Mouse (Mus musculus) liver, embryonic 16.5 days (tissue): Measurements from ENCODE around the gene Nr4a3. TPM values are rescaled to one million over a fixed set of nuclear protein-coding genes. Genes with fewer than 3 reads are reported as not detected.

Experiments used
- ATAC-seq: fragments of 200-750 bp; cut with Nextera tagmentation; 2 replicates; pipeline ENCODE4 v1.8.0; 2017; ENCODE audit warnings: low read depth, mild to moderate bottlenecking, moderate number of reproducible peaks, moderate library complexity
- H3K27ac ChIP-seq: fragments of 300-500 bp; sonication (generic); 2 replicates; pipeline ENCODE4 v1.5.1; 2014; ENCODE audit warnings: mild to moderate bottlenecking, low read length
- H3K27me3 ChIP-seq: fragments of 300-500 bp; sonication (generic); 2 replicates; pipeline ENCODE4 v1.6.1; 2014; ENCODE audit warnings: low read depth, low read length, mixed read lengths; ENCODE audit not compliant: control insufficient read depth, insufficient read depth
- H3K36me3 ChIP-seq: fragments of 300-500 bp; sonication (generic); 2 replicates; pipeline ENCODE4 v1.6.1; 2014; ENCODE audit warnings: mild to moderate bottlenecking; ENCODE audit not compliant: control insufficient read depth, insufficient read depth
- H3K4me1 ChIP-seq: fragments of 300-500 bp; sonication (generic); 2 replicates; pipeline ENCODE4 v1.6.1; 2014; ENCODE audit warnings: low read depth, low read length, mixed read lengths; ENCODE audit not compliant: control insufficient read depth
- H3K4me2 ChIP-seq: fragments of 300-500 bp; sonication (generic); 2 replicates; pipeline ENCODE4 v1.6.1; 2014; ENCODE audit warnings: low read depth, low read length, mixed read lengths
- H3K4me3 ChIP-seq: fragments of 300-500 bp; sonication (generic); 2 replicates; pipeline ENCODE4 v1.5.1; 2014; ENCODE audit warnings: low read depth, mild to moderate bottlenecking, low read length
- H3K9ac ChIP-seq: fragments of 300-500 bp; sonication (generic); 2 replicates; pipeline ENCODE4 v1.6.1; 2014; ENCODE audit warnings: low read depth, low read length
- H3K9me3 ChIP-seq: fragments of 300-500 bp; sonication (generic); replicated peaks from 2 replicates; pipeline ENCODE4 v1.6.1; 2016; ENCODE audit warnings: low read length; ENCODE audit not compliant: control insufficient read depth
- WGBS: fragments of 180-500 bp; shearing (Covaris S2); extraction: QIAGEN DNeasy Blood & Tissue Kit; methylation state at CpG from one replicate; pipeline ENCODE4 v1.1.7; 2014; ENCODE audit not compliant: insufficient replicate concordance; 5-methylcytosine and 5-hydroxymethylcytosine counted together
- polyA plus RNA-seq: library from polyadenylated mRNA; unstranded; fragments of >200 nt; fragmentation: Nextera tagmentation; extraction: Ambion mirVana; gene quantifications from 2 replicates; pipeline ENCODE4 v1.2.1, GENCODE M21; 2015

The Nr4a3 gene
- polyA plus RNA-seq, 1 experiment from 2014 or later = not detected

DNA sequence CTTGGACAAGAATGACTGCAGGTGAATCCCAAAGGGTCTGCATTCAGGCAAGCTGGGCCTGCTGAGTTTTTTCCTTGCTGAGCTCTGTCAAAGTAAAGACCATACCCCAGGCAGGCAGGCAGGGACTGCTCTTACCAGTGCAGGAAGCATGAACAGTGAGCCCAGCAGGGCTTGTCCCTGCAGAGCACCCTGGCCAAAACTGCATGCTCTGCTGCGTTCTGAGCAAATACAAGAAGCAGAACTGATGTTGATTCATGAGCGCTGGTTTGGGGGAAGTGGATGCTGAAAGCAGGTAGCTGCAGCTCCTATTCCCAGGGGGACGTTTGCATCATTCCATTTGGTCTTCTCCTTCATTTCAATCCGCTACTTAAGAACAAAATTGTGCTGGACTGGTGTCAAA lies 19.4 kb downstream of the Nr4a3 start:
- no peak overlapping the region for H3K27ac ChIP-seq
- no peaks in the 10 kb centered on the region for H3K27me3 ChIP-seq
- H3K36me3 ChIP-seq = no peaks in the 10 kb centered on the region
- H3K9ac ChIP-seq = no peak overlapping the region
- no peaks in the 10 kb centered on the region for H3K4me1 ChIP-seq
- no peak overlapping the region for H3K4me2 ChIP-seq
- H3K9me3 ChIP-seq = no peaks in the 10 kb centered on the region
- WGBS = 51% methylated on average over 4 of the region's 4 CpGs
- no peak overlapping the region for H3K4me3 ChIP-seq
- no peak for ATAC-seq

DNA sequence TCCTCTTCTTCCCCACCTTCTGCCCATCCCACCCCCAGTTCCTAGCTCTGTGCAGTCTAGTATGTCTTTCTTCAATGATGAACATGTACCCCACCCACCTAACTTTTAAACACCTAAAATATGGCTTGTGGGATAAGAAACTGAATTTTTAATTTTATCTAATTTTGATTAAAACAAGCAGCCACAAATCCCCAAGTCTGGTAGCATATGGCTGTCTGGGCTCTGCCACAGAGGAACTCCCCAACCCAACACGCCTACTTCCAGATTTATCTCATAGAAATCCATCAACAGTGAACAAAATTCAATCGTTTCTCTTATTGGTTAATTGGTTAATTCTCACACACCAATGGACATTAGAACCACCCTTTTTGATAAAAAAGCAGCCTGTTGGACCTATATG lies 21.7 kb downstream of the Nr4a3 start:
- Histone ChIP-seq H3K9ac (no peak overlapping the region), H3K4me1 (no peaks in the 10 kb centered on the region), H3K27me3 (no peaks in the 10 kb centered on the region), H3K9me3 (no peaks in the 10 kb centered on the region), H3K27ac (no peak overlapping the region), H3K4me3 (no peak overlapping the region), H3K36me3 (no peaks in the 10 kb centered on the region), H3K4me2 (no peak overlapping the region)
- no peak for ATAC-seq
- 44% methylated on average over 2 of the region's 2 CpGs for WGBS

DNA sequence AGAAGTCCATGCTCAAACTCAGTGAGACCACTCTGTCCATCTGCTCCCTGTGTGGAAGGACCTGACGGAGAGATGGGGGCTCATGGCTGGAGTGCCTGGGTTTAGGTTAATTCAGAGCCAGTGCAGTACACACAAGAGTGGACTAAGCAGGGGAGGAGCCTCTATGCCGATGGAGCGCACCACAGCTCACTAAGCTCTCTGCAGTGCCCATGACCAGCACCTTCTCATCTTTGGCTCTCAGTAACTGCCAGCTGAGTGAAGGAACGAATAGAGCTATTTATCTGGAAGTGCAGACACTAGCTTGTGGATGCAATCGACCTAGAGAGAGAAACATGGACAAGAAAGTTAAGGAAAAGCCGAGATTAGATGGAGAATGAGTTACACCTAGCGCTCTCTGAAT lies 24.2 kb downstream of the Nr4a3 start:
- Histone ChIP-seq H3K9ac (no peak overlapping the region), H3K4me3 (no peak overlapping the region), H3K27me3 (no peaks in the 10 kb centered on the region), H3K4me2 (no peak overlapping the region), H3K36me3 (no peaks in the 10 kb centered on the region), H3K27ac (no peak overlapping the region), H3K4me1 (no peaks in the 10 kb centered on the region), H3K9me3 (no peaks in the 10 kb centered on the region)
- 61% methylated on average over 7 of the region's 7 CpGs for WGBS
- ATAC-seq = no peak

DNA sequence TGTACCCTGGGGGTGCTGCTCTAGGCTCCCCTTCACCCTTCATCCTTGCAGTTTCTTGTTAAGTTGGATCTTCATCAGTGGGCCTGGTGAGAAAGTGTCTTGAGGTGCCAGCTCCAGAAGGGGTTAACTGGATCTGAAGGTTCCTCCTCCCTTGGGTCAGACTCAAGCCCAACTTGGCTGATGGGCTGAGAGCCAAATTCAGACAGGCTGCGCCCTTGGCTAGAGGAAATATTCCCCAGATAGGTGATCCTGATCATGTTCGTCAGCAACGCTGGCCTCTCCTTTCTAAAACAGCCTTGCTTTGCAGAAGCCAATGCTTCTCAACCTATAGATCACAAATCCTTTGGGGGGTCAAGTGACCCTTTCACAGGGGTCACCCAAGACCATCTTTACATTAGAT lies 27.1 kb downstream of the Nr4a3 start:
- no peaks in the 10 kb centered on the region for H3K9me3 ChIP-seq

DNA sequence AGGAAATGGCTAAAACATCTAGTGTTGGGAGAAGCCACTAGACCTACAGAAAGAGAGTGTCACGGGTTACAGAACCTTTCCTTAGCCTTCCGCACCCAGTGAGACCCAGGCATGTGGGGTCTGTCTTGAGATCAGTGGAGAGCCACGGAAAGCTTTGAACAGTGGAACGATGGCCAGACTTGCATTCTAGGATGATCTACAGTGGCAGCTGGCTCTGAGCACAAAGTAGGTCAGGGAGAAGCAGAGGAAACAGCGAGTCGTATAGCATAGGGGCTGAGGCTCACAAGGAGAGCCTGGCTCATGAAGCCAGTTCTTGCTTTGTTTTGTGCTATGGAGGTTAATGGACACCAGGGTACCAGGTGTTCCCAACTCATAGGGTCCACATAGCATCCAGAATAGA lies 28.4 kb downstream of the Nr4a3 start:
- Histone ChIP-seq H3K4me1 (no peaks in the 10 kb centered on the region), H3K4me3 (no peak overlapping the region), H3K27ac (no peak overlapping the region), H3K4me2 (no peak overlapping the region), H3K27me3 (no peaks in the 10 kb centered on the region), H3K9me3 (no peaks in the 10 kb centered on the region), H3K9ac (no peak overlapping the region), H3K36me3 (no peaks in the 10 kb centered on the region)
- WGBS = 61% methylated on average over 6 of the region's 6 CpGs
- ATAC-seq = no peak

More for the DNA sequence above, 27.1 kb downstream of the Nr4a3 start:
- no peak overlapping the region for H3K4me3 ChIP-seq
- no peaks in the 10 kb centered on the region for H3K27me3 ChIP-seq
- 54% methylated on average over 3 of the region's 3 CpGs for WGBS
- no peaks in the 10 kb centered on the region for H3K4me1 ChIP-seq
- H3K36me3 ChIP-seq = no peaks in the 10 kb centered on the region
- H3K4me2 ChIP-seq = no peak overlapping the region
- H3K9ac ChIP-seq = no peak overlapping the region
- ATAC-seq = no peak
- no peak overlapping the region for H3K27ac ChIP-seq

DNA sequence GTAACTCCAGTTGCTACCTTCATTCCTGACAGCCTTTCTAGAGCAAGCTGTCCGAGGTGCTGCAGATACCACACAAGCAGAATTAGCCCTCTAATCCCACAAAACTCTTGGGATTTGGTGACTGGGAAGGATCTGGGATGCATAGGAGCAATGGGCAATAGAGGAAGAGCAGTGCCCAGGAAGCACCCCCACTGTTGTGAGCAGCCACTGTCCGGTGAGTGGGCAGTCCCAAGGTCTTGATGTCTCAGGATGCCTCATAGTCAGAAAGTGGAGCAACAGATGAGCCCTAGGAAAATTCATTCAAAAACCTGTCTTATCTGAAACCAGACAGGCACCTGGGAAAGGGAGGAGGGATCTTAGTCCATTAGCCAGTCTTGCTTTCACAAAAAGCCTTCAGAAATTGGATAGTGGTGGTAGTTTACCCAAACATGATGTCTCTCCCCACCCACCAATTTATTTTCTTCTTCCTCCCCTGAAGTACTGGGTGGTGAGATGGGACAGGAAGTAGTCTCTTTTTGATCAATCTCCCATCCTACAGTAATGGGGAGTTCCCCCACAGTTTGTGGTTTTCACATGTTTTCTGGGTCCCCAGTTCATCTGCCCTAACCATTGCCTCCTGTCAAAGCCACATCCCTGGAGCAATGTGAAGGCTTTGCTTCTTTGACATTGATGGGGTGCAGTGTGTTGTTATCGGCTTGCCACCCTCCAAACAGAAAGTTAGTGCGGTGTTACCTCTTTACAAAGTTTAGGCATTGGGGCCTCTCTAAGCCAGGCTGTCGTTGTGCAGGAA lies 29.7 kb downstream of the Nr4a3 start:
- no peaks in the 10 kb centered on the region for H3K27me3 ChIP-seq
- no peak for ATAC-seq
- no peaks in the 10 kb centered on the region for H3K4me1 ChIP-seq
- no peak overlapping the region for H3K27ac ChIP-seq
- H3K9ac ChIP-seq = no peak overlapping the region
- no peaks in the 10 kb centered on the region for H3K9me3 ChIP-seq
- H3K4me3 ChIP-seq = no peak overlapping the region
- no peaks in the 10 kb centered on the region for H3K36me3 ChIP-seq
- no peak overlapping the region for H3K4me2 ChIP-seq
- 58% methylated on average over 5 of the region's 5 CpGs for WGBS

DNA sequence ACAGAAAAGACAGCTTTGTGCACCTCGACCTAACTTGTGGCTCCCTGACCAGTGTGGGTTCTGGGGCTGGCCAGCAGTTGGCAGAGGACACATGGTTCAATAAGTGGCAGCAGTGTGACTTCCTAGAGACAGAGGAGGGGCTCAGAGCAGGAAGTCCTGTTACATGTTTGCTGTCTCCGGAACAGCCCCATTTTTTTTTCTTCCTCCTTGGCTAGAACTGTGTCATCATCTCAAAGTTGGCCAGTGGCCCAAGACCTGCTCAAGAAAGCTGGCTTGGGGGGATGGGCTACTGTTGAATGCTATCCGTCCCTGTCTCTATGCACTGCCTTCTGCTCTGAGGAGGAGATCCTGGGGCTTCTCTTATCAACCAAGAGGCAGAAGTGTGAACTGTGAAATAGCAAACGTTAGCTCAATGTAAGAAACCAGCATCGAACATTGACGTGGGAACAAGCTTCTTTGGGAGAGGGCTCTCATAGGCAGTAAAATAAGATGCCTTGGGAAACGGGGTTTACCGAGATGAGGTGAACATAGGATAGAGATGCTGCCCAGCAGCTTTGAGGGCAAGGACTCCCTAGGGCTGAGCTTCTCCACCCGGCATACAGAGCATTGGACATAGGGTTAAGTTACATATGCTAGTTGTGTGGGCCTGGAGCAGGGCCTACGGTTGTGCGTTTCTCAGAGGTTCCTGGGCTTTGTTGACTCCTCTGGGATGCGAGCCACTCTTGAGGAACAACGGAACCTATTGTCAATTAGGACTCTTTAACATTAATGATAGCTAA lies 31.9 kb downstream of the Nr4a3 start:
- Histone ChIP-seq H3K27ac (no peak overlapping the region), H3K9ac (no peak overlapping the region), H3K4me1 (no peaks in the 10 kb centered on the region), H3K9me3 (no peaks in the 10 kb centered on the region), H3K36me3 (no peaks in the 10 kb centered on the region), H3K4me2 (no peak overlapping the region), H3K4me3 (no peak overlapping the region), H3K27me3 (no peaks in the 10 kb centered on the region)
- ATAC-seq = no peak
- 54% methylated on average over 13 of the region's 13 CpGs for WGBS

DNA sequence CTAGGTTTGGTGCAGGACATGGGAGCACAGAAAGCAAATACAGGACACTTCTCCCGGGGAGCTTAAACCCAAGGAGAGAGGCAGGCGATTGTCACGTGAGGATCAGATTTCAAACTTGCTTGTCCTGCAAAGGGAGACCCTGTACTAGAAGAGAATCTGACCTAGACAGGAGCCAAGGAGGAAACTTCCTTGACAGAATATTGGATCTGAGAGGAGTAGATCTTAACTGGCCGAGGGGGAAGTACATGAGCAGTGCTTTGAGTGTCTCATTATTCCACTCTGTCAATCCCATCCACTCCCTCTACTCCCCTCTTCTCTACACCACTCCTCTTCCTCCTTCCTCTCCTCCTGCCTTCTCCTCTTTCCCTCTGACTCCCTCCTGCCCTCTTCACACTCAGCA lies 33.3 kb downstream of the Nr4a3 start:
- 18% methylated on average over 4 of the region's 4 CpGs for WGBS

More for the DNA sequence above, 33.3 kb downstream of the Nr4a3 start:
- Histone ChIP-seq H3K36me3 (no peaks in the 10 kb centered on the region), H3K27ac (no peak overlapping the region), H3K9me3 (no peaks in the 10 kb centered on the region), H3K27me3 (no peaks in the 10 kb centered on the region), H3K4me3 (no peak overlapping the region), H3K9ac (no peak overlapping the region), H3K4me1 (no peaks in the 10 kb centered on the region), H3K4me2 (no peak overlapping the region)
- ATAC-seq = no peak
